Mouse (Mus musculus) stomach, postnatal 0 days (tissue): ENCODE data around the gene 1700010B08Rik. TPM values are rescaled to one million over a fixed set of nuclear protein-coding genes. Genes with fewer than 3 reads are reported as not detected.

Experiments
- ATAC-seq: fragments of 200-750 bp; cut with Nextera tagmentation; 2 replicates; pipeline ENCODE4 v1.8.0; 2017; ENCODE audit not compliant: low FRiP score, low TSS enrichment
- DNase-seq: peaks from one replicate; pipeline ENCODE4 v3.0.0-alpha.2; 2016; ENCODE audit warnings: low spot score
- H3K27ac ChIP-seq: fragments of 300-500 bp; sonication (generic); replicated peaks from 2 replicates; pipeline ENCODE4 v1.5.1; 2014; ENCODE audit warnings: mild to moderate bottlenecking, control low read depth
- H3K27me3 ChIP-seq: fragments of 300-500 bp; sonication (generic); 2 replicates; pipeline ENCODE4 v1.6.1; 2014; ENCODE audit warnings: low read length; ENCODE audit not compliant: control insufficient read depth, insufficient read depth
- H3K36me3 ChIP-seq: fragments of 300-500 bp; sonication (generic); 2 replicates; pipeline ENCODE4 v1.6.1; 2014; ENCODE audit warnings: low read length, mixed read lengths; ENCODE audit not compliant: control insufficient read depth, insufficient read depth
- H3K4me1 ChIP-seq: fragments of 300-500 bp; sonication (generic); replicated peaks from 2 replicates; pipeline ENCODE4 v1.6.1; 2014; ENCODE audit warnings: antibody characterized with exemption; ENCODE audit not compliant: control insufficient read depth, insufficient read depth
- H3K4me2 ChIP-seq: fragments of 300-500 bp; sonication (generic); replicated peaks from 2 replicates; pipeline ENCODE4 v1.6.1; 2014; ENCODE audit warnings: low read depth, mild to moderate bottlenecking, control low read depth, moderate library complexity
- H3K4me3 ChIP-seq: fragments of 300-500 bp; sonication (generic); 2 replicates; pipeline ENCODE4 v1.5.1; 2014; ENCODE audit warnings: low read depth, low read length, control low read depth
- H3K9ac ChIP-seq: fragments of 300-500 bp; sonication (generic); 2 replicates; pipeline ENCODE4 v1.6.1; 2014; ENCODE audit warnings: mild to moderate bottlenecking, low read length, control low read depth, mixed read lengths
- H3K9me3 ChIP-seq: fragments of 300-500 bp; sonication (generic); 2 replicates; pipeline ENCODE4 v1.6.1; 2016; ENCODE audit warnings: low read length; ENCODE audit not compliant: control insufficient read depth
- CTCF ChIP-seq: IDR thresholded peaks from 2 replicates; pipeline ENCODE4 v1.5.1; 2016; ENCODE audit warnings: antibody characterized with exemption, low read depth, mild to moderate bottlenecking, moderate library complexity
- EP300 ChIP-seq: optimal IDR thresholded peaks from 2 replicates; pipeline ENCODE3; 2016; ENCODE audit warnings: antibody characterized with exemption
- WGBS: fragments of 180-500 bp; shearing (Covaris S2); extraction: QIAGEN DNeasy Blood & Tissue Kit; methylation state at CpG from one replicate; pipeline ENCODE4 v1.1.7; 2014; 5-methylcytosine and 5-hydroxymethylcytosine counted together
- polyA plus RNA-seq: library from polyadenylated mRNA; unstranded; fragments of >200 nt; fragmentation: Nextera tagmentation; extraction: Ambion mirVana; gene quantifications from 2 replicates; pipeline ENCODE4 v1.2.1, GENCODE M21; 2015

1700010B08Rik gene
- polyA plus RNA-seq, 1 experiment from 2014 or later, result not detected

DNA sequence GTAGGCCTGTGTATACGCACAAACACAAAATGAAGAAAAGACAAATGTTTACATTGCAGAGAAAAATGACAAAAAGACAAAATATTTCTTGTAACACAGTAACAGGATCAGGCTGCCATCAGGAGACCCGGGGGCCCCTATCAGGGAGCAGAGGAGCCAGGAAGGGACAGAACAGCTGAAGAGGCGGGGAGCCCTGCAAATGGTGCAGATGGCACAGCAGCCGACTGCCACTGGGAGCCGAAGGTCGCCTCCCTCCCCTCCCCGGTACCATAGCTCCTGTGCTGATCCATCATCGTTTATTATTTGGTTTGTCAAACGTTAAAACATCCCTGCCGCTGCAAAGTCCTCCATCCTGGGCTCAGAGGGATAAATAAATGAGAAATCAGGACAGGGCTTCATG lies 6.6 kb upstream of the 1700010B08Rik start:
- WGBS, result 15% methylated on average over 10 of the region's 10 CpGs
- ATAC-seq (no peak), DNase-seq (no peak)
- Histone ChIP-seq H3K4me2 (no peak overlapping the region), H3K27me3 (no peaks in the 10 kb centered on the region), H3K36me3 (no peaks in the 10 kb centered on the region), H3K27ac (no peak overlapping the region), H3K4me1 (no peaks in the 10 kb centered on the region), H3K9me3 (no peaks in the 10 kb centered on the region), H3K4me3 (no peak overlapping the region), H3K9ac (no peak overlapping the region)
- no peak for TF ChIP-seq CTCF
- TF ChIP-seq EP300, result no peak

GRCm38 (mm10) chr2:173713241-173713640 lies 6.0 kb upstream of the 1700010B08Rik start:
- DNase-seq (no peak), ATAC-seq (no peak)
- Histone ChIP-seq H3K36me3 (no peaks in the 10 kb centered on the region), H3K9me3 (no peaks in the 10 kb centered on the region), H3K9ac (no peak overlapping the region), H3K4me2 (no peak overlapping the region), H3K27me3 (no peaks in the 10 kb centered on the region), H3K27ac (no peak overlapping the region), H3K4me3 (no peak overlapping the region), H3K4me1 (no peaks in the 10 kb centered on the region)
- TF ChIP-seq CTCF (no peak), EP300 (no peak)
- WGBS, result 69% methylated on average over 4 of the region's 4 CpGs

GRCm38 (mm10) chr2:173714620-173715218 lies 4.5 kb upstream of the 1700010B08Rik start:
- DNase-seq (no peak), ATAC-seq (no peak)
- Histone ChIP-seq H3K36me3 (no peaks in the 10 kb centered on the region), H3K9ac (no peak overlapping the region), H3K4me2 (no peak overlapping the region), H3K27me3 (no peaks in the 10 kb centered on the region), H3K9me3 (no peaks in the 10 kb centered on the region), H3K4me1 (no peaks in the 10 kb centered on the region), H3K27ac (no peak overlapping the region), H3K4me3 (no peak overlapping the region)
- WGBS, result 61% methylated on average over 8 of the region's 8 CpGs
- TF ChIP-seq CTCF (no peak), EP300 (no peak)

DNA sequence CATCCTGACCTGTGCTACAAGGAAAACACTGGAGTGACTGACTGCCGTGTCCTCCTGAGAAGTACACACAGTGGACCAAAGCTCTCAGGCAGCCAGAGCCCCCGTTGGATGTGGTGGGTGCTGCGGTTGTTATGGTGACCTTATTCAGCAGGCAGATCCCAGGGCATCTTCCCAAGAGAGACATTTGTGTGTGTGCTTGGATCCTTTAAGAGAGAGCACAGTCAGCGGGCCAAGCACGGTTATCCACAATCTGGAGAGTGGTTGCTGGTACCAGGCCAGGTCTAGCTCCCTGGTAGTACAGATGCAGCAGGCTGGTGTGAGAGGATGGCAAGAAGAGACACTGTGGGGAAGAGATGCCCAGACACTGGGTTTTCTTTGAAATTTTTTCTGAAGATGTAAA lies 2.2 kb upstream of the 1700010B08Rik start:
- Histone ChIP-seq H3K27ac (no peak overlapping the region), H3K4me3 (no peak overlapping the region), H3K4me2 (no peak overlapping the region), H3K36me3 (no peaks in the 10 kb centered on the region), H3K27me3 (no peaks in the 10 kb centered on the region), H3K9me3 (no peaks in the 10 kb centered on the region), H3K9ac (no peak overlapping the region), H3K4me1 (no peaks in the 10 kb centered on the region)
- TF ChIP-seq CTCF, result no peak
- TF ChIP-seq EP300, result no peak
- 89% methylated on average over 5 of the region's 5 CpGs for WGBS
- DNase-seq (no peak), ATAC-seq (no peak)

GRCm38 (mm10) chr2:173722251-173722857 lies 3.1 kb downstream of the 1700010B08Rik start:
- 36% methylated on average over 11 of the region's 11 CpGs for WGBS
- TF ChIP-seq EP300, result no peak
- TF ChIP-seq CTCF, result no peak
- Histone ChIP-seq H3K4me3 (no peak overlapping the region), H3K9ac (no peak overlapping the region), H3K36me3 (no peaks in the 10 kb centered on the region), H3K4me2 (no peak overlapping the region), H3K9me3 (no peaks in the 10 kb centered on the region), H3K27ac (peak overlapping the region; percentile 67), H3K27me3 (no peaks in the 10 kb centered on the region), H3K4me1 (no peaks in the 10 kb centered on the region; the same call in 1 of the 2 replicates)
- peak; percentile 69 for DNase-seq
- ATAC-seq, result peak; percentile 86

- H3K4me3 ChIP-seq, result no peak overlapping the region
- no peaks in the 10 kb centered on the region for H3K36me3 ChIP-seq
- no peaks in the 10 kb centered on the region for H3K27me3 ChIP-seq
- no peak overlapping the region for H3K4me2 ChIP-seq
- WGBS, result 53% methylated on average over 14 of the region's 14 CpGs
- no peaks in the 10 kb centered on the region; the same call in 1 of the 2 replicates for H3K4me1 ChIP-seq
- TF ChIP-seq EP300 (no peak), CTCF (no peak)
- ATAC-seq, result no peak
- no peak overlapping the region for H3K9ac ChIP-seq
- no peak overlapping the region for H3K27ac ChIP-seq
- DNase-seq, result no peak
- no peaks in the 10 kb centered on the region for H3K9me3 ChIP-seq
Measured at GRCm38 (mm10) chr2:173724382-173724781, 5.2 kb downstream of the 1700010B08Rik start.
